Comparison of ENCODE assay signal across 21 mouse cellular contexts in genomic region chr8:114600196-114600595, GRCm38 (mm10).
A peak's percentile ranks its signal among the peaks of the same experiment; 100 is the strongest.
DNase-seq lines count a peak whose midpoint lies in the region; ATAC-seq and TF ChIP-seq lines count a peak whose summit lies in the region.
"Had no signal": no experiment of that assay in that cellular context is flagged by ENCODE, and none has a peak within 500 bp of the region (broad histone marks: within the 10 kb centered on the region; RNA-seq: fewer than 3 reads in every experiment).

No protein-coding gene starts in this region.

- no peaks in the 10 kb centered on the region for H3K36me3 ChIP-seq in forebrain, postnatal 0 days (ENCODE audit: insufficient read depth)
- no peaks in the 10 kb centered on the region for H3K36me3 ChIP-seq in forebrain, embryonic 12.5 days (replicated peaks)
- H3K36me3 ChIP-seq: embryonic facial prominence, embryonic 12.5 days had no signal

- 24% methylated on average over 11 of the region's 11 CpGs for WGBS in forebrain, postnatal 0 days
- WGBS in forebrain, embryonic 12.5 days = 36% methylated on average over 11 of the region's 11 CpGs

- 0 out of 2 replicates have a peak, but pooled peaks cover 6% of the 10 kb centered on the region for H3K4me1 ChIP-seq in forebrain, postnatal 0 days (ENCODE audit: insufficient read depth)
- H3K4me1 ChIP-seq in forebrain, embryonic 12.5 days = peaks cover 30% of the 10 kb centered on the region

- no peak for ATAC-seq in forebrain, postnatal 0 days
- no peak for ATAC-seq in forebrain, embryonic 12.5 days (ENCODE audit: low FRiP score)
- ATAC-seq: CD4-positive, CD25-positive, alpha-beta regulatory T cell, adult 4 months; lung, postnatal 0 days; midbrain, embryonic 16.5 days had no signal

- peaks cover 33% of the 10 kb centered on the region for H3K27me3 ChIP-seq in forebrain, postnatal 0 days (ENCODE audit: insufficient read depth, low read length)
- H3K27me3 ChIP-seq in forebrain, embryonic 12.5 days = peaks cover 22% of the 10 kb centered on the region

- TF ChIP-seq CTCF in forebrain, postnatal 0 days (IDR thresholded peaks at IDR 0.05; ENCODE audit: low read depth) = no peak

- H3K27ac ChIP-seq in forebrain, postnatal 0 days (ENCODE audit: low read depth, low read length) = no peak overlapping the region
- no peak overlapping the region for H3K27ac ChIP-seq in forebrain, embryonic 12.5 days
- H3K27ac ChIP-seq: embryonic facial prominence, embryonic 12.5 days; left cerebral cortex, adult 2 months; macrophage had no signal

- no peak overlapping the region for H3K4me2 ChIP-seq in forebrain, postnatal 0 days (ENCODE audit: low read depth)
- H3K4me2 ChIP-seq in forebrain, embryonic 12.5 days = no peak overlapping the region
- H3K4me2 ChIP-seq: embryonic facial prominence, embryonic 12.5 days had no signal

- DNase-seq in forebrain, postnatal 0 days = peak; percentile 45
- DNase-seq in retina, embryonic 14.5 days (ENCODE audit: low spot score) = peak; percentile 45
- DNase-seq in retina, postnatal 1 day = no peak
- peak; percentile 94 for DNase-seq in cerebellum, adult 9-11 months
- DNase-seq in embryo, embryonic 10.5 days (ENCODE audit: low spot score) = no peak
- DNase-seq in lung, adult 18-20 months = no peak
- DNase-seq: adrenal gland, postnatal 36 days; heart, postnatal 4 days; kidney, adult 11 months; layer of hippocampus, adult 9-11 months; liver; right cerebral cortex, postnatal 25 days; spleen, adult 18-20 months had no signal

- H3K9me3 ChIP-seq in forebrain, postnatal 0 days (ENCODE audit: low read length) = peaks cover 5% of the 10 kb centered on the region; the same call in 1 of the 2 replicates
- H3K9me3 ChIP-seq in forebrain, embryonic 12.5 days = peaks cover 4% of the 10 kb centered on the region; the same call in 1 of the 2 replicates

- no peak overlapping the region for H3K9ac ChIP-seq in forebrain, postnatal 0 days
- no peak overlapping the region for H3K9ac ChIP-seq in forebrain, embryonic 12.5 days
- H3K9ac ChIP-seq: embryonic facial prominence, embryonic 12.5 days had no signal

- H3K4me3 ChIP-seq in forebrain, postnatal 0 days (ENCODE audit: low read depth, low read length) = no peak overlapping the region
- no peak overlapping the region for H3K4me3 ChIP-seq in forebrain, embryonic 12.5 days (replicated peaks)
- H3K4me3 ChIP-seq: embryonic facial prominence, embryonic 12.5 days; left cerebral cortex, adult 2 months; limb, embryonic 10.5 days had no signal

Comparison
In these comparisons a context has a peak if more than half of its experiments do, and no peak if none do; other contexts are left out.
1. DNase-seq: peak in forebrain, postnatal 0 days (single experiment), retina, embryonic 14.5 days (single experiment) and cerebellum, adult 9-11 months (single experiment); none in retina, postnatal 1 day (single experiment), embryo, embryonic 10.5 days (single experiment) and lung, adult 18-20 months (0 of 2).